Mouse (Mus musculus): ENCODE data around the gene Ube3b. TPM values are rescaled to one million over a fixed set of nuclear protein-coding genes. Genes with fewer than 3 reads are reported as not detected.

Gene Ube3b
- polyA plus RNA-seq, 1 experiment from 2014 or later = 41.4 TPM

GRCm38 (mm10) chr5:114464561-114464960 lies 84.2 kb downstream of the Ube3b start:
- Histone ChIP-seq H3K27ac (no peak overlapping the region), H3K4me3 (no peak overlapping the region), H3K9me3 (no peaks in the 10 kb centered on the region), H3K9ac (no peak overlapping the region), H3K4me2 (no peak overlapping the region), H3K4me1 (peaks cover 41% of the 10 kb centered on the region), H3K27me3 (0 out of 2 replicates have a peak, but pooled peaks cover 2% of the 10 kb centered on the region), H3K36me3 (no peaks in the 10 kb centered on the region)
- 83% methylated on average over 2 of the region's 2 CpGs for WGBS
- ATAC-seq (ENCODE audit: insufficient number of reproducible peaks, insufficient read depth, low FRiP score, low TSS enrichment, low read depth) = no peak

GRCm38 (mm10) chr5:114465641-114466040 lies 85.2 kb downstream of the Ube3b start:
- H3K36me3 ChIP-seq = no peaks in the 10 kb centered on the region
- H3K9me3 ChIP-seq = no peaks in the 10 kb centered on the region
- H3K27me3 ChIP-seq = 0 out of 2 replicates have a peak, but pooled peaks cover 2% of the 10 kb centered on the region
- no peak overlapping the region for H3K27ac ChIP-seq
- no peak overlapping the region for H3K9ac ChIP-seq
- peaks cover 31% of the 10 kb centered on the region for H3K4me1 ChIP-seq
- no peak for ATAC-seq (ENCODE audit: insufficient number of reproducible peaks, insufficient read depth, low FRiP score, low TSS enrichment, low read depth)
- H3K4me2 ChIP-seq = no peak overlapping the region
- 61% methylated on average over 7 of the region's 7 CpGs for WGBS
- no peak overlapping the region for H3K4me3 ChIP-seq

- Histone ChIP-seq H3K4me2 (peak overlapping the region; percentile 60), H3K36me3 (no peaks in the 10 kb centered on the region), H3K27ac (peak overlapping the region; percentile 68; the same call in 1 of the 2 replicates), H3K4me1 (peaks cover 20% of the 10 kb centered on the region), H3K27me3 (0 out of 2 replicates have a peak, but pooled peaks cover 2% of the 10 kb centered on the region), H3K9ac (peak overlapping the region; percentile 61), H3K4me3 (peak overlapping the region; percentile 37), H3K9me3 (no peaks in the 10 kb centered on the region)
- no peak for ATAC-seq (ENCODE audit: insufficient number of reproducible peaks, insufficient read depth, low FRiP score, low TSS enrichment, low read depth)
- under 1% methylated on average over 11 of the region's 11 CpGs for WGBS
Measured at GRCm38 (mm10) chr5:114467019-114467418, 86.6 kb downstream of the Ube3b start.

- Histone ChIP-seq H3K9ac (peak overlapping the region; percentile 61), H3K4me3 (peak overlapping the region; percentile 37), H3K27ac (peak overlapping the region; percentile 68), H3K4me2 (peak overlapping the region; percentile 60), H3K36me3 (no peaks in the 10 kb centered on the region), H3K4me1 (peaks cover 20% of the 10 kb centered on the region), H3K9me3 (no peaks in the 10 kb centered on the region), H3K27me3 (0 out of 2 replicates have a peak, but pooled peaks cover 2% of the 10 kb centered on the region)
- WGBS = 2% methylated on average over 10 of the region's 13 CpGs
- no peak for ATAC-seq (ENCODE audit: insufficient number of reproducible peaks, insufficient read depth, low FRiP score, low TSS enrichment, low read depth)
Measured at GRCm38 (mm10) chr5:114467430-114467829, 87.0 kb downstream of the Ube3b start.

GRCm38 (mm10) chr5:114468007-114468406 lies 87.6 kb downstream of the Ube3b start:
- peak overlapping the region; percentile 61; the same call in 1 of the 2 replicates for H3K9ac ChIP-seq
- H3K4me2 ChIP-seq = peak overlapping the region; percentile 60
- H3K9me3 ChIP-seq = no peaks in the 10 kb centered on the region
- H3K4me1 ChIP-seq = peaks cover 20% of the 10 kb centered on the region
- peak overlapping the region; percentile 68 for H3K27ac ChIP-seq
- no peaks in the 10 kb centered on the region for H3K36me3 ChIP-seq
- 64% methylated on average over 4 of the region's 4 CpGs for WGBS
- no peak for ATAC-seq (ENCODE audit: insufficient number of reproducible peaks, insufficient read depth, low FRiP score, low TSS enrichment, low read depth)
- H3K27me3 ChIP-seq = 0 out of 2 replicates have a peak, but pooled peaks cover 2% of the 10 kb centered on the region
- H3K4me3 ChIP-seq = no peak overlapping the region; the same call in 1 of the 2 replicates

GRCm38 (mm10) chr5:114470359-114470758 lies 90.0 kb downstream of the Ube3b start:
- no peak overlapping the region for H3K9ac ChIP-seq
- WGBS = 76% methylated on average over 3 of the region's 3 CpGs
- H3K4me3 ChIP-seq = no peak overlapping the region
- peaks cover 30% of the 10 kb centered on the region for H3K4me1 ChIP-seq
- ATAC-seq (ENCODE audit: insufficient number of reproducible peaks, insufficient read depth, low FRiP score, low TSS enrichment, low read depth) = no peak
- H3K27me3 ChIP-seq = peaks cover 8% of the 10 kb centered on the region; the same call in 1 of the 2 replicates
- no peaks in the 10 kb centered on the region for H3K9me3 ChIP-seq
- no peak overlapping the region for H3K4me2 ChIP-seq
- H3K27ac ChIP-seq = no peak overlapping the region
- no peaks in the 10 kb centered on the region for H3K36me3 ChIP-seq

Small RNA genes lying within 50 kb of the gene (microRNA-seq; reads per million reads assigned to microRNA genes)
- gene Mir7027 = not detected

Other genes with a start within 250 kb of the Ube3b start
- 2.7 and 3.6 TPM in 2 replicates for gene Acacb, start 234.1 kb upstream of the Ube3b start, polyA plus RNA-seq (2015; fragmentation: Nextera tagmentation; extraction: Ambion mirVana)
- gene Foxn4, start 106.8 kb upstream of the Ube3b start, polyA plus RNA-seq (2015; fragmentation: Nextera tagmentation; extraction: Ambion mirVana) = 0.07 and 0.14 TPM in 2 replicates
- gene Myo1h, start 91.4 kb upstream of the Ube3b start, polyA plus RNA-seq (2015; fragmentation: Nextera tagmentation; extraction: Ambion mirVana) = 1.5 and 2.1 TPM in 2 replicates
- gene Kctd10, start 99 bp upstream of the Ube3b start, polyA plus RNA-seq (2015; fragmentation: Nextera tagmentation; extraction: Ambion mirVana) = 108 and 110 TPM in 2 replicates
- 32.1 and 33.1 TPM in 2 replicates for gene Mmab, start 63.5 kb downstream of the Ube3b start, polyA plus RNA-seq (2015; fragmentation: Nextera tagmentation; extraction: Ambion mirVana)
- 42.4 and 49.0 TPM in 2 replicates for gene Mvk, start 63.7 kb downstream of the Ube3b start, polyA plus RNA-seq (2015; fragmentation: Nextera tagmentation; extraction: Ambion mirVana)
- gene Fam222a, start 187.4 kb downstream of the Ube3b start, polyA plus RNA-seq (2015; fragmentation: Nextera tagmentation; extraction: Ambion mirVana) = 1.2 and 1.3 TPM in 2 replicates